Mouse (Mus musculus): ENCODE data around the gene Plekhd1. TPM values are rescaled to one million over a fixed set of nuclear protein-coding genes. Genes with fewer than 3 reads are reported as not detected.

Plekhd1 gene
- polyA plus RNA-seq, 1 experiment from 2014 or later = 0.55 TPM

DNA sequence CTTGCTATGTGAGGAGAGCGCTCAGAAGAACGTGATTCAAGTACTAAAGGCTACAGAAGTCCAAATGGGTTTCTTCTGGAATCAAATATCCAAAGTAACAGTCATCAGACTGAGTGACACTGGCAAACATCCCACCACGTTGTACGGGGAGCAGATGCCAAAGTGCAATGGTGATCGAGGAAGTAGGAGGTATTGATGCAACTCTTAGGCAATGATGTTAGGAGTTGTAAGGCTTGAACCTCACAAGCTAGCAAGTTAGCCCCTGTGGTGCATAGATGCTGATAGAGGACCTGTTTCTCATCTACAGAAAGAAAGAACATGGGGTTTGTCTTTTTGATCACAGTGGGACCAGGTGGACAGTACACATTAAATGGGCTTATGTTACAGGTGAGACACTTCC is 70.6 kb downstream of the Plekhd1 start:
- DNase-seq (ENCODE audit: extremely low spot score, low spot score) = no peak
- 89% methylated on average over 5 of the region's 5 CpGs for WGBS
- peaks cover 26% of the 10 kb centered on the region for H3K27me3 ChIP-seq (ENCODE audit: poor library complexity, severe bottlenecking)
- H3K4me3 ChIP-seq = no peak overlapping the region
- H3K4me1 ChIP-seq = peaks cover 25% of the 10 kb centered on the region
- H3K36me3 ChIP-seq (replicated peaks) = peaks cover 14% of the 10 kb centered on the region
- H3K9me3 ChIP-seq = peaks cover 16% of the 10 kb centered on the region
- H3K27ac ChIP-seq = no peak overlapping the region

DNA sequence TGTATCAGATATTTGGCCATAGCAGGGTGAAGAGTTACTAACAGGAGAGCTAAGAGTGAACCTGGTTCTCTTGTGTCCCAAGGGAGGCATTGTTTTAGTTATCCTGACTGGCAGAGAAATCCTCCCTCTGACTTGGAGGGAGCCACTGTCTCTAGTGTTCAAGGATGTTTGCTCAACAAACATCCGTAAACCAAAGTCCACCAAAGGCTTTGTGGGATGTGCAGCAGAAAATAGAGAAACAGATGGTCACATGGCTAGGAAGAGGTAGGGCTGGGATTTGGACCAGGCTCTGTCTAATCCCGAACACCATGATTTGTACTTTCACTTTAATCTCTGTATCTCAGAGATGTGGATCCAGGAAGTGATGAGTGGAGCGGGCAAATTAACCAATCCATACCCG is 71.7 kb downstream of the Plekhd1 start:
- 90% methylated on average over 4 of the region's 4 CpGs for WGBS
- no peak overlapping the region for H3K4me3 ChIP-seq
- peaks cover 15% of the 10 kb centered on the region for H3K27me3 ChIP-seq (ENCODE audit: poor library complexity, severe bottlenecking)
- H3K36me3 ChIP-seq (replicated peaks) = peaks cover 3% of the 10 kb centered on the region
- H3K27ac ChIP-seq = no peak overlapping the region
- peaks cover 5% of the 10 kb centered on the region for H3K9me3 ChIP-seq
- no peak for DNase-seq (ENCODE audit: extremely low spot score, low spot score)
- peaks cover 14% of the 10 kb centered on the region for H3K4me1 ChIP-seq

DNA sequence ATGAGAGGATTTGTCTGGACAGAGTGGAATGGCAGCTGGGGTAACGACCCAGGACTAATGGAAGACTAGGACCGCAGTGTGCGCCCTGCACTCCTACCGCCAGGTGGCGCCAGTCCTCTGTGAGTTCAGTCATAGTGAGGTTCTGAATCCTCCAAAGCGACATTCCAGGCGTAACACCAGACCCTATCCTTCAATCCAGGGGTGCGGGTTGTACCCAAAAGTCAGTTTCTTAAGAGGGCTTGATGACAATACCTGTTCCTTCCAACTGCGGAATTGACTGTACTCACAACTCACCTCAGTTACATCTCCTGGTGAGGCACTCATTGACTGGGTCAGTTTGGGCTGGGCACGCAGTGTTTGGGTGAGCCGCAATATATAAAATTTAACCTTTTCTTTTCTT is 77.3 kb downstream of the Plekhd1 start:
- H3K9me3 ChIP-seq = no peaks in the 10 kb centered on the region
- WGBS = 20% methylated on average over 11 of the region's 11 CpGs
- H3K4me3 ChIP-seq = no peak overlapping the region
- no peaks in the 10 kb centered on the region for H3K4me1 ChIP-seq
- no peaks in the 10 kb centered on the region for H3K36me3 ChIP-seq (replicated peaks)
- H3K27ac ChIP-seq = no peak overlapping the region
- peak; percentile 87 for DNase-seq (ENCODE audit: extremely low spot score, low spot score)
- no peaks in the 10 kb centered on the region for H3K27me3 ChIP-seq (ENCODE audit: poor library complexity, severe bottlenecking)

Other genes with a start within 250 kb of the Plekhd1 start
- gene Exd2, start 229.5 kb upstream of the Plekhd1 start, polyA plus RNA-seq (2016; fragmentation: Nextera tagmentation; extraction: Ambion mirVana) = 31.9 and 33.5 TPM in 2 replicates
- 30.8 and 31.1 TPM in 2 replicates for gene Galnt16, start 174.3 kb upstream of the Plekhd1 start, polyA plus RNA-seq (2016; fragmentation: Nextera tagmentation; extraction: Ambion mirVana)
- gene Slc39a9, start 48.7 kb upstream of the Plekhd1 start, polyA plus RNA-seq (2016; fragmentation: Nextera tagmentation; extraction: Ambion mirVana) = 28.5 and 31.1 TPM in 2 replicates
- 542 and 544 TPM in 2 replicates for gene Erh, start 48.2 kb upstream of the Plekhd1 start, polyA plus RNA-seq (2016; fragmentation: Nextera tagmentation; extraction: Ambion mirVana)
- 1.6 and 1.7 TPM in 2 replicates for gene Ccdc177, start 68.1 kb downstream of the Plekhd1 start, polyA plus RNA-seq (2016; fragmentation: Nextera tagmentation; extraction: Ambion mirVana)
- gene Susd6, start 97.9 kb downstream of the Plekhd1 start, polyA plus RNA-seq (2016; fragmentation: Nextera tagmentation; extraction: Ambion mirVana) = 11.9 and 13.0 TPM in 2 replicates